Mouse (Mus musculus) hindbrain, embryonic 16.5 days (tissue): ENCODE results near the gene Trpv2. TPM values are rescaled to one million over a fixed set of nuclear protein-coding genes. Genes with fewer than 3 reads are reported as not detected.
A peak's percentile ranks its signal among the peaks of the same experiment; 100 is the strongest.

Source experiments
- ATAC-seq: fragments of 200-750 bp; cut with Nextera tagmentation; 2 replicates; pipeline ENCODE4 v1.8.0; 2017; ENCODE audit warnings: moderate TSS enrichment, moderate library complexity
- H3K27ac ChIP-seq: fragments of 300-500 bp; sonication (generic); 2 replicates; pipeline ENCODE4 v1.5.1; 2014; ENCODE audit warnings: low read depth, mild to moderate bottlenecking, control low read depth, low read length, moderate library complexity
- H3K27me3 ChIP-seq: fragments of 300-500 bp; sonication (generic); replicated peaks from 2 replicates; pipeline ENCODE4 v1.6.1; 2014; ENCODE audit warnings: low read length; ENCODE audit not compliant: control insufficient read depth, insufficient read depth
- H3K36me3 ChIP-seq: fragments of 300-500 bp; sonication (generic); 2 replicates; pipeline ENCODE4 v1.6.1; 2014; ENCODE audit warnings: mild to moderate bottlenecking, low read length, moderate library complexity, mixed read lengths; ENCODE audit not compliant: control insufficient read depth, insufficient read depth
- H3K4me1 ChIP-seq: fragments of 300-500 bp; sonication (generic); 2 replicates; pipeline ENCODE4 v1.6.1; 2014; ENCODE audit warnings: low read depth, low read length; ENCODE audit not compliant: control insufficient read depth, insufficient read depth
- H3K4me2 ChIP-seq: fragments of 300-500 bp; sonication (generic); 2 replicates; pipeline ENCODE4 v1.6.1; 2014; ENCODE audit warnings: mild to moderate bottlenecking, low read length, control low read depth, moderate library complexity
- H3K4me3 ChIP-seq: fragments of 300-500 bp; sonication (generic); 2 replicates; pipeline ENCODE4 v1.5.1; 2014; ENCODE audit warnings: mild to moderate bottlenecking, low read length, control low read depth, moderate library complexity
- H3K9ac ChIP-seq: fragments of 300-500 bp; sonication (generic); 2 replicates; pipeline ENCODE4 v1.6.1; 2014; ENCODE audit warnings: low read depth, mild to moderate bottlenecking, control low read depth, low read length, moderate library complexity
- H3K9me3 ChIP-seq: fragments of 300-500 bp; sonication (generic); 2 replicates; pipeline ENCODE4 v1.6.1; 2014; ENCODE audit warnings: mild to moderate bottlenecking, low read length, moderate library complexity; ENCODE audit not compliant: control insufficient read depth
- WGBS: fragments of 180-500 bp; shearing (Covaris S2); extraction: QIAGEN DNeasy Blood & Tissue Kit; methylation state at CpG from one replicate; pipeline ENCODE4 v1.1.7; 2014; 5-methylcytosine and 5-hydroxymethylcytosine counted together
- polyA plus RNA-seq: library from polyadenylated mRNA; unstranded; fragments of >200 nt; fragmentation: Nextera tagmentation; extraction: Ambion mirVana; gene quantifications from 2 replicates; pipeline ENCODE4 v1.2.1, GENCODE M21; 2015

Trpv2 gene
- polyA plus RNA-seq, 1 experiment from 2014 or later = 35.3 TPM

DNA sequence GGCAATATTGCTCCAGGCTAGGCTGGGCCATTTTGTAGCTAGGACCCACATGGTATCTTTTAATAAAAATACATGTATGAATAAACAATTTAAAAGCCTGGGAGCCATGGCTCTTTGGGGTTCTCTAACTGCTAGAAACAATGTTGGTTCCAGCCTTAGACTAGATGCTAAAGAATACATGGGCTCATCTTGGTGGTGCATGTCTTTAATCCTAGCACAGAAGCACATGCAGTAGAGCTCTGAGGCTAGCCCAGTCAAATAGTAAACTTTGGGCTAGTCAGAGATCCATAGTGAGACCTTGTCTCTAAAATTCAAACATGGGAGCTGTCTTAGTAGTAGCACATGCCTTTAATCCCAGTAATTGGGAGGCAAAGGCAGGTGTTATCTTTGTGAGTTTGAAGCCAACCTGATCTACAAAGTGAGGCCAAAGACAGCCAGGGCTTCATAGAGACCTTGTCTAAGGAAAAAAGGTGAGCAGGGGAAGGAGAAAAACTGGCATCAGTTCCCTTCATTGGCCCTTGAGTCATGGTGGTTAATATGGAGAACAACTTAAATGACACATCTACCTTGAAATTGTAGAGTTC is 19.3 kb upstream of the Trpv2 start:
- H3K4me1 ChIP-seq = peaks cover 21% of the 10 kb centered on the region
- no peak overlapping the region for H3K27ac ChIP-seq
- peak overlapping the region; percentile 80 for H3K4me2 ChIP-seq
- no peak overlapping the region for H3K9ac ChIP-seq
- ATAC-seq = no peak
- H3K9me3 ChIP-seq = no peaks in the 10 kb centered on the region
- peaks cover 10% of the 10 kb centered on the region for H3K36me3 ChIP-seq
- H3K27me3 ChIP-seq = no peaks in the 10 kb centered on the region
- peak overlapping the region; percentile 48 for H3K4me3 ChIP-seq

DNA sequence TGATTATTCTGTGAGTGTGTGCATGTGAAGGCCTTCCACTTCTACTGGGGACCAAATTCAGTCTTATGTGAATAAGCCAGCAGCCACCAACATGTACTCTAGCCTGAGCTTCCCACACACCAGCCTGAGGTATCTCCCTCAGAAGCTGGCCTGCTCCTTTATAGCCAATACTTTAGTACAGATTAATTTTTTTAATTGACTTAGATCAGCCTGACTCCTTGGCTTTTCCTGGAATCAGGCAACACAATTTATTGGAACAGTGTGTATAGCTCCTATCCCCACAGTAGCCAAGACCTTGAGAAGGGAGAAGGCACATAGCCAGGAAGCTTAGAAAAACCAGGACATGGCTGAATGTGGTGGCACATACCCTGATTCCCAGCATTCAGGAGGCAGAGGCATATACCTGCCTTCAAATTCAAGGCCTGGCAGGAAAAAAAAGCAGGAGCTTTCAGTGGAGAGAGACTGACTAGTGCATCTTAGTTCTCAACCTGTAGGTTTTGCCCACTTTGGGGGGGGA is 18.3 kb upstream of the Trpv2 start:
- Histone ChIP-seq H3K4me2 (no peak overlapping the region), H3K27me3 (no peaks in the 10 kb centered on the region), H3K9ac (no peak overlapping the region), H3K9me3 (no peaks in the 10 kb centered on the region), H3K4me1 (peaks cover 21% of the 10 kb centered on the region), H3K36me3 (peaks cover 10% of the 10 kb centered on the region), H3K27ac (no peak overlapping the region), H3K4me3 (no peak overlapping the region)
- ATAC-seq = no peak

DNA sequence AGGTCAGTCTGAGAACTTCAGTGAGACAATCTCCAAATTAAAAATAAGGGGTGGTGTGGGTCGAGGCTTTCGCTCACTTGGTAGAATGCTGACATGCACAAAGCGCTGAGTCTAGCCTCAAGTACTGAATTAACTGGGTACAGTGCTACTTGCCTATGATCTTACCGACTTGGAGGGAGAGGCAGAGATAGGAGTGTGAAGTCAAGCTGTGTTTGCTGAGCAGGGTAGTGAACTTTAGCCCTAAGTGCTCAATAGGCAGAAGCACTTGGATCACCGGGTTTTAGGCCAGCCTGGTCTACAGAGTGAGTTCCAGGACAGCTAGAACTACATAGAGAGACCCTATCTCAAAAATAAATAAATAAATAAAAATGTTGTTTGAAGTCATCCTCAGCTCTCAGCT is 17.1 kb upstream of the Trpv2 start:
- Histone ChIP-seq H3K4me2 (no peak overlapping the region), H3K9me3 (no peaks in the 10 kb centered on the region), H3K27me3 (no peaks in the 10 kb centered on the region), H3K4me1 (peaks cover 21% of the 10 kb centered on the region), H3K9ac (no peak overlapping the region), H3K4me3 (no peak overlapping the region), H3K36me3 (peaks cover 10% of the 10 kb centered on the region), H3K27ac (no peak overlapping the region)
- WGBS = 74% methylated on average over 5 of the region's 5 CpGs
- ATAC-seq = no peak

DNA sequence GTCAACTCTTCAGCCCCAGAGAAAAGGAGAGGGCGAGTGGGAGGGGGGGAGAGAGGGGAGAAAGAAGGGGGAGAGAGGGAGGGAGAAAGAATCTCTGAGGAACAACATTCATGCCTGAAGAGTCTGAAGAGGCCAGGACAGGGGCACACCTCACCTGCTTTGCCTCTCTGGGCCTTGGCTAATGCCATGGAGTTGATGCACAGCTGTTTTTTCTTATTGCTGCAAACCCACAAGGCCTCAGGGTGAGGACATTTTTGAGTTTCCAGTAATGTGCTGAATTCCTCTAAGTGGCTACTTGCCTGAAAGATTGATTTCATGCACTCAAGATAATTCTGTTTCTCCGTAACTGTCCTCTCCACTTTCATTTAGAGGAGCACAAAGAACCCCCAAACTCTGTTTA is 16.1 kb upstream of the Trpv2 start:
- no peaks in the 10 kb centered on the region for H3K9me3 ChIP-seq
- H3K27me3 ChIP-seq = no peaks in the 10 kb centered on the region
- peaks cover 8% of the 10 kb centered on the region for H3K36me3 ChIP-seq
- peaks cover 21% of the 10 kb centered on the region for H3K4me1 ChIP-seq
- no peak overlapping the region for H3K4me3 ChIP-seq
- H3K4me2 ChIP-seq = no peak overlapping the region
- H3K27ac ChIP-seq = no peak overlapping the region
- no peak overlapping the region for H3K9ac ChIP-seq
- WGBS = 81% methylated on average over 2 of the region's 2 CpGs
- no peak for ATAC-seq

DNA sequence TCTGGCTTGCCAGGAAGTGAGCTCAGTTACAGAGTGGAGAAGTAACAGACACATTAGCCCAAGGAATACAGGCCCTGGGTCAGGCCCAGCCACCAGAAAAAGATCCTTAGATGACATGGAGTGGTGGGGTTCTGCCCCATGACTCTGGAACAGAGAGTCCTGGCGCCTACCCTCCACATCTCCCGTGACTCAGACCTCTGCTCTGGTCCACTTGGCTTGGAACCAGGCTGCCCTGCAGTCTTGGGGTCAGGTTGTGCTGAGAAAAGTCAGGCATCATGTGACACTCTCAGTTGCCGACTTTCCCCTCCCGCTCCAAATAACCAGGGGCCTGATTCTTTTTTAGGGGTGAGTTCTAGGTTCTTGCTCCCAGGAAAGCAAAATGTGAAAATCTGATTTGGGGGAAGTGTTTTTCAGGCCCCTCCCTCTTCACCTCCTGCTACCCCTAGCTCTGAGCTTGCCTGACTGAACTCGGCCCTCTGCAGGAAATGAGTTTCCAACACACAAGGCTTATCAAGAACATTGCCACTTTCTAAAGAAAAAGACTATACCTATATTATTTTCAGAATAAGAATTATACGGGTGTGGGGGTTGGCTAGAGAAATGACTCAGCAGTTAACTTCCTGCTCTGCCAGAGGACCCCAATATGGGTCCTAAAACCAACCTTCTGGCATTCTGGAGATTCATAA is 15.2 kb upstream of the Trpv2 start:
- no peak overlapping the region for H3K9ac ChIP-seq
- peaks cover 11% of the 10 kb centered on the region for H3K4me1 ChIP-seq
- no peak overlapping the region for H3K4me2 ChIP-seq
- no peaks in the 10 kb centered on the region for H3K27me3 ChIP-seq
- no peak overlapping the region for H3K4me3 ChIP-seq
- no peaks in the 10 kb centered on the region for H3K9me3 ChIP-seq
- 0 out of 2 replicates have a peak, but pooled peaks cover 3% of the 10 kb centered on the region for H3K36me3 ChIP-seq
- H3K27ac ChIP-seq = no peak overlapping the region
- no peak for ATAC-seq
- 58% methylated on average over 6 of the region's 6 CpGs for WGBS

DNA sequence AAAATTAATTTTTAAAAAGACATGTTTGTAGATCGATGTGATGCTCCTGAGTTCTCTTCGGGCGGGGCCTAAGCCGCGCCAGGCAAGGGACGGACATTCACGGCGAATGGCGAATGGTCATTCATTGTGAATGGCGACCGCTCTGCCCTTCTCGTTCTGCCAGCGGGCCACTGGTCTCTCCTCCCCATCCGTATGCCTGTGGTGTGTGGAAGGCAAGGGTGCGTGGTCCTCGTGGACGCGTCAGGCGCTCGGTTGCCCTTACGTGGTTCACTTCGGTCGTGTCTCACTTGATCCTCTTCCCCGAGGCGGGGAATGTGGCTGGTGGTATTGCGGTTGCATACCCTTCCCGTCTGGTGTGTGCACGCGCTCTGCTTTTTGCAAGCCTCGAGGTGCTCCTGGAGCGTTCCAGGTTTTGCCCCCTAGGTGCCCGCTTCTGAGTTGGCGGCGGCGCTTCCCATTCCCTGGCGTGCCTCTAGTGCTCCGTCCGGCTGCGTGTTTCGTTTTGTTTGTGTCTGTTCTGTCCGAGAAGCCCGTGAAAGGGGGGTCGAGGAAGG is 13.7 kb upstream of the Trpv2 start:
- Histone ChIP-seq H3K9ac (peak overlapping the region; percentile 60), H3K27me3 (no peaks in the 10 kb centered on the region)

DNA sequence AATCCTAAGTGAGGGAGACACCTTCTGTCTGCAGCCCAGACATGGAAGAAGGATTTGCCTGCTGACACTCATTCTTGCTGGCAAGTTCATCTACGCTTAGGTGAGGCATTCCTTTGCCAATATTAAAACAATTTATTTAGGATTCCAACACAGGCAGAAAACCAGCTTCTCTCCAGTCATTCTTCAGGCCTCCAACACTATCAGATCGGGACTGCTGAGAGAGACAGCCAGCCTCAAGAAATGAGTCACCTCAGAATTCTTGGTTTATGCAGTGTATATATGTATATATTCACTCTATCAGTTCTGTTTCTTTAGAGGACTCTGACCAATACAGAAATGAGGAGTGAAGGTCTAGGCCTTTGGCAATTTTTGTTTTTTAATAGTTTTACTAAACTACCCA is 10.7 kb upstream of the Trpv2 start:
- H3K27me3 ChIP-seq = no peaks in the 10 kb centered on the region
- H3K27ac ChIP-seq = no peak overlapping the region
- H3K4me3 ChIP-seq = no peak overlapping the region
- no peak overlapping the region for H3K4me2 ChIP-seq
- WGBS = 84% methylated on average over 2 of the region's 2 CpGs
- no peak for ATAC-seq
- no peak overlapping the region for H3K9ac ChIP-seq
- H3K4me1 ChIP-seq = no peaks in the 10 kb centered on the region
- no peaks in the 10 kb centered on the region for H3K36me3 ChIP-seq
- H3K9me3 ChIP-seq = no peaks in the 10 kb centered on the region

More for the DNA sequence above, 13.7 kb upstream of the Trpv2 start:
- Histone ChIP-seq H3K4me1 (no peaks in the 10 kb centered on the region), H3K4me3 (peak overlapping the region; percentile 38), H3K27ac (no peak overlapping the region), H3K9me3 (no peaks in the 10 kb centered on the region), H3K4me2 (peak overlapping the region; percentile 61), H3K36me3 (no peaks in the 10 kb centered on the region)
- ATAC-seq = no peak
- 37% methylated on average over 43 of the region's 43 CpGs for WGBS

DNA sequence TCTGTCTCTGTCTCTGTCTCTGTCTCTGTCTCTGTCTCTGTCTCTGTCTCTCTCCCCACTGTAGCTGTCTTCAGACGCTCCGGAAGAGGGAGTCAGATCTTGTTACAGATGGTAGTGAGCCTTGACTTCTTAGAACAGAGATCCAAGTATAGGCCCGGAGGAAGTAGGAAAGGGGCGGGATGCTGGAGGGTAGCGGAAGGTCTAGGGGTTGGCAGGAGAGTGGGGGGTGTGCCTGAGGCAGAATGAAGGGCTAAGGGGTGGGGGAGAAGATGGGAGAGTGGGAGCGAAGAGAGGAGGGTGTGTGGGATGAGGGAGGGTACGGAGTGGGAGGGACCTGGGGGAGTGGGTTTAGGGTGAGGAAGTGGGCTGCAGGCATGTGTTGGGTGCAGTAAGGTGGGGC is 8.5 kb upstream of the Trpv2 start:
- H3K9ac ChIP-seq = no peak overlapping the region
- no peak for ATAC-seq
- H3K36me3 ChIP-seq = no peaks in the 10 kb centered on the region
- no peaks in the 10 kb centered on the region for H3K4me1 ChIP-seq
- 64% methylated on average over 7 of the region's 7 CpGs for WGBS
- H3K9me3 ChIP-seq = no peaks in the 10 kb centered on the region
- H3K4me2 ChIP-seq = no peak overlapping the region
- no peak overlapping the region for H3K27ac ChIP-seq
- no peaks in the 10 kb centered on the region for H3K27me3 ChIP-seq
- H3K4me3 ChIP-seq = no peak overlapping the region

DNA sequence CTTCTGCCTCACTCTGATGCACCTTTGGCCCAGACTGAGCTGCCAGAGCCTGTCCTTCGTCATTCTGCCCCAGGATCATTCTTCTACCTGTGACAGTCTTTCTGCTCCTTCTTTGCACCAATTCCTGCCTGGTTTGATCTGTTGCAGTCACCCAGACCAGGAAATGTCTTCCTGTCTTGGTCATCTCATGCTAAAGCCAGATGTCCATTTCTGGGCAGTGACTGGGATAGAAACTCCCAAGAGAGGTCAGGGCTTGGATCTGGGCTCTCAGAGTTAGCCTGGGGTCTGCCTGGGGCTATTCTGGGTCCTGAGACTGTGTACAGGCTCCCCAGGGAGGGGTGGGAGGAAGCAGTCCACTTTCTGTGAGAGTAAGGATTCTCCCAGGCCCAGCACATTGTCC is 8.1 kb upstream of the Trpv2 start:
- no peaks in the 10 kb centered on the region for H3K4me1 ChIP-seq
- H3K9me3 ChIP-seq = no peaks in the 10 kb centered on the region
- H3K27me3 ChIP-seq = no peaks in the 10 kb centered on the region
- no peak overlapping the region for H3K4me3 ChIP-seq
- no peak for ATAC-seq
- no peak overlapping the region for H3K4me2 ChIP-seq
- no peak overlapping the region for H3K9ac ChIP-seq
- no peak overlapping the region for H3K27ac ChIP-seq
- WGBS = 67% methylated on average over 1 of the region's 1 CpGs
- no peaks in the 10 kb centered on the region for H3K36me3 ChIP-seq
